Mouse (Mus musculus): ENCODE data around the gene Pdzd2. TPM values are rescaled to one million over a fixed set of nuclear protein-coding genes. Genes with fewer than 3 reads are reported as not detected.
"Not testable (repeated sequence)": the region's sequence is repeated elsewhere in the genome, so short reads cannot be mapped to it uniquely, and the experiment has no call there.

Pdzd2 gene
- total RNA-seq, 2 experiments from 2014 or later: 31.5 to 34.4 TPM

DNA sequence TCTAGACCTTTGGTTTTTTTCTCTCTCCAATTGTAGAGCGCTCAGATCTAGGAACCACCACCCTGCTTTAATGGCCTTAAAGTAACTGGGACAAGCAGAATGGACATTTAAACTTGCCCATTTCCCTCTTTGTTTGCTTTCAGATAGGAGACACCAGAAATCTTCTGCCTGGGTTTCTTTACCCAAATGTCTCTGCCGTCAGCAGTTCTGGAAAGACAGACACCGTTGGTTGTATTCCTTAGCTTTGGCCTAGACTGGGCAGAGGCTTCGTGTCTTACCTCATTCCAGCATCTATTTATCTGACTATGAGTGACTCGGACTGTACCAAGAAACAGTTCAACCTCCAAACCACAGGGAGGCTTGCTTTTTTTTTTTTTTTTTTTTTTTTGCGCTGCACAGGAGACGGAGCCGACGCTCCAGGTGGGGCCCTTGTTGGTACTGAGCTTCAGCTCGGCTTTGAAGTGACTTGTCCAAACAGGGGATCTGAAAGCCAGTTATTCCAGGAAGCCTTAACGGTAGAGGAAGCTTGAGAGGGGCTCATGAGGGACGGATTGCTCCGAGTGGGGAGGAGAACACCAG lies 363.1 kb downstream of the Pdzd2 start:
- no peak for DNase-seq
- intact Hi-C loops (cut with DNase I; ENCODE audit: low total_unique reads): no loop called here

DNA sequence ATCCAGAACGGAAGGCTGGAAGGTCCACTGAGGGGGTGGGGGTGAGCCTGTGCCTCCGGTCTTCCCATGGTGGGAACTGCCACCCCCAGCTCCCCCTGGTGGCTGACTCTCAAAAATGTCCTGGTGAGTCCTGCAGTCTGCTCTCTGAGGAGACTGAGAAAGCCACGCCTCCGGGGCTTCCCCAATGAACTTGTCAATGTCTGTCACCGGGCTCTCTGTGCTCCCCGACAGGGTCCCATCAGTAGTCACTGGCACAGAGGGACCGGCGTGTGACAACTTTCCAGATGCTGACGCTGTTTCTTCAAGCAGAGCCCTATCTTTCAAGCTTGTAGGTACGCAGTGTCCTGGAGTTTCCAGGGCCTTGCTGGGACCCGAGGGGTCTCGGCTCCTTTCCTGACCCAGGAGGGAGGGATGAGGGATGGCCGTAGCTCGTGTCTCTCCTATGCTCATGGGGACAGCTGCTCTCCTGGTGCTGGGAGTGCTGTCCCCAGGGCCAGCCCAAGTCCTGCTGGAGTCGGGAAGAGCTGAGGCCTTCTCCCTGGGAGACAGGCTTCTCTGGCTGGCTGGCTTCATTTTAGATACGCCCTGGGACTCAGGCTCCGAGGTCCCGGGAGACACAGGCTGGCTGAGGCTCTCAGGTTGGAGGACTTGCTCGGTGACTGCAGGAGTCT lies 363.9 kb downstream of the Pdzd2 start:
- peak; percentile 91 for DNase-seq
- intact Hi-C loops (cut with DNase I; ENCODE audit: low total_unique reads): no loop called here

DNA sequence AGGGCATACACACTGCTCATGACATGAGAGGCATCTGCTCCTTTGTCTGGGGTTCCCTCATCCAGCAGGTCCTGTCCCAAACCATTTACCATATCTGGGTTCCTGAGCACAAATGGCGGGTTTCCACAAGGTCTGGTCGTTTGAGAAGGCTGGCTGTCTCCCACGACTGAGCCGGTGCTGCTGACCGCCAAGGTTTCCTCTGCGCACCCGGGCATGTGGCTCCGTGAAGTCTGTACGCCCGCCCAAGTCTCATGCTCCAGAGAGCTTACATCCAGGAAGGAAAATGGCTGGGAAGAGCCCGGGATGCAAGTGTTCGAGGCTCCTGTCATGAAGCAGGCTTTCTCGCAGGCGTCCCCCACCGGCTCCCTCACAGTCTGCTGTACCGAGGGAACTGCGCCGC lies 364.8 kb downstream of the Pdzd2 start:
- no peak for DNase-seq
- intact Hi-C loops (cut with DNase I; ENCODE audit: low total_unique reads): loop anchor here (5.0 kb wide), 1 partner anchor 417 kb away; no protein-coding TSS in a partner anchor

DNA sequence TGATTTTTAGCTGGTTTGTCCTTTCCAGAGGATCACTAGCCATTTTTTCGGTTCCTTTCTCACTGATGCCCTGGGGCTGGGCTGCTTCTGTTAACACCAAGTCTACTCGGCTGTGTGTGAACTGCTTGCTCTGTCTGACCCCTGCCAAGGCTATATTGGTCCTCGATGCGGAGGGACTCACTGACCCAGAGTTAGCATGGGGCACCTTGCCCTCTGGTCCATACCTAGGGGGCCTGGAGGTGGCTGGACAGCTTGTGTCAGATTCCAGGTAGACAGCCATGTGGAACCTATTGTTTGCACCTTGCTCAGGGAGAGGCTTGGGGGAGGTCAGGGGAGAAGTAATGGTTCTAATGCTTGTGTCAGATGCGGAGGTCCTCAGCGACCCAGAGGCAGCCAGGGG lies 365.8 kb downstream of the Pdzd2 start:
- no peak for DNase-seq
- intact Hi-C loops (cut with DNase I; ENCODE audit: low total_unique reads): loop anchor here (5.0 kb wide), 1 partner anchor 418 kb away; no protein-coding TSS in a partner anchor

DNA sequence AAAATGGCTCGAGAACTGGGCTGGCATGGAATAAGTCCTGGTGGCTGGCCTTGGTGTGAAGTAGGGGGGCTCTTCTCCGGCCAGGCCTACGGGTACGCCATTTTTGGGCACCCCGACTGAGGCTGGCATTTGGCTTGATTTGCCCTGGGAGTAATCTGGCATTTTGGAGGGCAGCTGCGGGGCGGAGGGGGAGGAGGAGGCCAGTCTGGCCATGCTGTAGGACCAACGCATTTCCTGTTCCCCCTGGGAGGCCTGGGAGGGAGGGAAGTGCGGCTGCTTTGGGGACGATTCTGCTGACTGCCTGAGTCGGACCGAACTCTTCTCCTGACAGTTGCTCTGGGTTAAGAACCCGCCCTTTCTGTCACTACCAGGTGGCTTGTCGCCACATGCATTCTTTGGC lies 366.2 kb downstream of the Pdzd2 start:
- no peak for DNase-seq
- intact Hi-C loops (cut with DNase I; ENCODE audit: low total_unique reads): loop anchor here (5.0 kb wide), 1 partner anchor 419 kb away; no protein-coding TSS in a partner anchor

DNA sequence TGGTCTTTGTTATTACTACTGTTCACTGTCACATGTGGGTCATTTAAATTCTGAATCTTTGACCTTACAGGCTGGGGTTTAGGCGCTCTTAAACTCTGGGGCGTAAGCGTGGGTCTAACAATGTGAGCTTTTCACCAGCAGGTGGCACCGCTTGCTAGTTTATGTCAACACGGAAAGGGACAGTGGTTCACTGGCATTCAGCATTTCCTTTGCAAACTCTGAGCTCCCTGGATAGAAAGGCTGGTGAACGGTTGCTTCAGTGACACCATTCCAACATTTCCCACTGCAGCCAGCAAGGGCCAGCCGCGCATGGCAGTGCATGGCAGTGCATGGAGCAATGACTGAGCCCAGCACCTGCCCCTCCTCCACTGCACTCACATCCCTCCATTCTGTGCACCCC lies 368.5 kb downstream of the Pdzd2 start:
- intact Hi-C loops (cut with DNase I; ENCODE audit: low total_unique reads): loop anchor here (1.0 to 5.0 kb wide), 2 partner anchors 205 to 421 kb away; no protein-coding TSS in a partner anchor
- peak; percentile 65 for DNase-seq

DNA sequence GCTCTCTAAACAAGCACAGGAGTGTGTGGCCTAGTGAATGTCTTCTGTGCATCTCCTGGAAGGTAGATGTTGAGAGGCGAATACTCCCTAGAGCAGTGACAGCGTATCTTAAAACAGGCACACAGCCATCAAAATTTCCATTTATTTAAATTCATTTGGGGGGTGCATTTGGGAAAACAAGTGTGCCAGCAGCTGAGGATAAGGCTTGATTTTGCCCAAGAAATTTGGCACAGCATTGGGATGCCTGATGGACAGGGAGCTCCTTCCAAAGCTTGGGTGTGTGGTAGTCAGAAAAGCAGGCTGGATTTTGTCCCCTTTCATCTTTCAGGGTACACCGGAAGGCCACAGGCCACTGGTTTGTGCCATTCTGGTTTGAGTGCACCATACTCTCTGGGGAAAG lies 369.6 kb downstream of the Pdzd2 start:
- no peak for DNase-seq
- intact Hi-C loops (cut with DNase I; ENCODE audit: low total_unique reads): loop anchor here (5.0 kb wide), 1 partner anchor 422 kb away; no protein-coding TSS in a partner anchor

DNA sequence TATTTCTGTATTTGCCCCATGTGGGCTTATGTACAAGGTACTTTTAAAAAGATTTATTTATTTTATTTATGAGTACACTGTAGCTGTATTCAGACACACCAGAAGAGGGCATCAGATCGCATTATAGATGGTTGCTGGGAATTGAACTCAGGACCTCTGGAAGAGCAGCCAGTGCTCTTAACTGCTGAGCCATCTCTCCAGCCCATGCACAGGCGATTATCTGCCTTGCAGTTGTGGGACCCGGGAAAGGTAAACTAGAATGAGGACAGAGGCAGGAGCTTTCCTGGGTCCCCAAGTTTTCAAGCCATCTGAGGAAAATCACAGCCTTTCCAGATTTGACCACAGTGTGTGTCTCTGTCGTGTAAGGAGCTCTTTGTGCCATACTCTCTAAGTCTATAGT lies 370.9 kb downstream of the Pdzd2 start:
- no peak for DNase-seq
- intact Hi-C loops (cut with DNase I; ENCODE audit: low total_unique reads): no loop called here

DNA sequence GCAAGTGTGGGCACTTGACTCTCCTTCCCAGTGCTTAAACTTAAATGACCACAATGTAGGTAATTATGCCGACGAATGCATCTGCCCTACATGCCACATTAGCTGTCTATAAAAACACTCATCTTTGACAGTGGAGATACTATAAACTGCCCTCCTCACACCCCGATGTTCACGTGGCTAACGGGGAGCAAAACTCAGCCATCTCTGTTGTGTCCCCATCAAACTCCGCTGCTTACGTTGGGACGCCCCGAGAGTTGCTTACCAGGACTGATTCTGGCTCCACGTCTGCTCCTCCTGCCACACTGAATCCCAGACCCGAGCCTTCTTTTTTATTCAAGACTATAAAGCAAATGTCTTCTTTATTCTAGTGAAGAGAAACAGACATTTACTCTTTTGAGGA lies 371.4 kb downstream of the Pdzd2 start:
- no peak for DNase-seq
- intact Hi-C loops (cut with DNase I; ENCODE audit: low total_unique reads): no loop called here

DNA sequence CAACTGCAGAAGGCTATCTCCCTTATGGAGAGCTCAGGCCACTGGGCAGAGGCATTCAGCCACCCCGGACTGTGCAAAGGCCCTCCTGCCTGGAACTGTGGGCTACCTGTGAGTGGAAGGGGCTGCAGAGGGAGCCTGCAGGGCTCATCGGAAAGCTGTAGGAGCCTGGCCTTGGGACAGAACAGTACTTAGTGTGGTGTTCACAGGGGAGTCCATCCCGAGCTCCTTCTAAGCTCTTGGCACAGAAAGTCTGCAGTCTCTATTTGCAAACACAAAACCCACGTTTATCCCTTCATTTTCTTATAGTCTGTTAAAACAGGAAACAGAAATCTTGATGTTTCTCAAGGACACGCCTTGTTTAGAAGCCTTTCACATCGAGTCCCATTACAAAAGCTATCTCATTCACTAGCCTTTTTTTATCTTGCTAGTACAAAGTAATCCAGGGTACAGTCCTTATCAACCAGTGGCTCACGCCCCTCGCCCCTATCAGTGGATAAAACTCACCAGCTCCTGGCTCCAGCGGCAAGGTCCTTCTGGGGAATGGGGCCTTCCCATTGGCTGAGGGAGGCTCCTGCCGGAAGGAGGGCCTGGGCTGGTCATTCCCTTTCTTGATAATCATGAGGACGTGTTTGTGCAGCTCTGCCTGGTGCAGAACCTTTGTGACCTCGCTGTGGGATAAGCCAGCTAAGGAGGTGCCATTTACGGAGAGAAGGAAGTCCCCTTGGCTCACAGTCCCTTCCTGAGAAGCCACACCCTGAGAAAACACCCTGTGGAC lies 372.2 kb downstream of the Pdzd2 start:
- no peak for DNase-seq
- intact Hi-C loops (cut with DNase I; ENCODE audit: low total_unique reads): no loop called here

DNA sequence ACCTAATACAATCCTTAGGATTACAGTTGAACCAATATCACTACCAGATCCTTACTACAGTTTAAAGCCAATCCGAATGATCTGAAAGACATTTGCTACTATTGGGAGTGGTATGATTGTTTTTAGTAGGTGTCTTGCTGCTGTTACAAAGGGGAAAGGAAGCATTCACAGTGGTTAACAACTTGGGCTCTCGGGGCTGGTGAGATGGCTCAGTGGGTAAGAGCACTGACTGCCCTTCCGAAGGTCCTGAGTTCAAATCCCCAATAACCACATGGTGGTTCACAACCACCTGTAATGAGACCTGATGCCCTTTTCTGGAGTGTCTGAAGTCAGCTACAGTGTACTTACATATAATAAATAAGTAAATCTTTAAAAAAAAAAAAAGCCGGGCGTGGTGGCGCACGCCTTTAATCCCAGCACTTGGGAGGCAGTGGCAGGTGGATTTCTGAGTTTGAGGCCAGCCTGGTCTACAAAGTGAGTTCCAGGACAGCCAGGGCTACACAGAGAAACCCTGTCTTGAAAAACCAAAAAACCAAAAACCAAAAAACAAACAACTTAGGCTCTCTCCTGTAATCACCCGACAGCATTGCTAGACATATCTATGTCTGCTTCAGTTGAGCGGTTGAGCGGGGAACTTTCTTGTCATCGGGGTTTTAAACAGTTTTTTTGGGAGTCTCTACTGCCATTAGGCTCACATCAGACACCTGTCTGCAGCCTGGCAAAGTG lies 373.0 kb downstream of the Pdzd2 start:
- intact Hi-C loops (cut with DNase I; ENCODE audit: low total_unique reads); DNase-seq: not testable (repeated sequence)

DNA sequence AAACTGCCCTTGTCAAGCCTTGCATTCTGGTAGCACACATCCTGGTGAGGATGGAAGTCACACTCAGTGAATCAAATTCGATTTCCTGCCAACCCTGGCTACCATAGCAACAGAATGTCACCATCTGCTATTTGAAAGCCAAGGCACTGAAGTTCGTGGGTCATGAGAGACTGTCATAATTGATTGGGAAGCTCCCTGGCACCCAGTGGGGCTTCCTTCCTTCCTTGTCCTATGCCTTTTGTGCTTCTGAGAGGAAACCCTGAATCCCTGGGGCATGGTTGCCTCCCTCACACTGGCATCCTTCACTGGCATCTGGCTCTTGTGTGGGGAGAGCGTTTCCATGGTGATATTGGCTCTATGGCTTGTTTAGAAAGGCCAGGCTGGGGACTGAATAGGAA lies 373.7 kb downstream of the Pdzd2 start:
- DNase-seq: no peak
- intact Hi-C loops (cut with DNase I; ENCODE audit: low total_unique reads): no loop called here

DNA sequence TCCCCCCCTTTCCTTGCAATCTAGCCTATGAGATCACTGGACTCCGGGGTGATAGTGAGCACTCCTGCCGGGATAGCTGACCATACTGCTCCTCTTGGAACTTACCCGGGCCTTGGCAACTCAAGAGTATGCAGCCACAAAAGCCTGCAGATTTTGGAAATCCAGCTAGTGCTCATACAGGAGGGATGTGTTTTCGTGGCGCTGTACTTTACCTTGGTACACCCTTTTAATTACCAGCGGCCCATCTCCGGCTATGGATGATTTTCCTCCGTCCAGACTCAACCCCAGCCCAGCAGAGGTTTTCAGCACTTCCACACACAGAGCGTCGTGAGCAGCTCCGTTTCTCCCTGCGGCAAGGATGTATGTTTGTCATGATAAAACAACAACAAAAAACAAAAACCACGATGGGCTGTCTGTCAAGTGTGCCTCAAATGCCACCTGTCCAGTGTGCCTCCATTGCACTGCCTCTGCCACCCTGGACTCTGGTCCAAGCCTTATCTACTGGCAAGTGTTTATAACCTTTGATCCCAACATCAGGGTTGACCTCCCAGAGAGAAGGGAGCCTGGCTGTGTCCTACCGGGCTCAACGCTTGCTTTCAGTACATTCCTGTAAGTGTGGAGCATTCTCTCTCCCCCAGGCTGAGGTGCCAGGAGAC lies 374.2 kb downstream of the Pdzd2 start:
- intact Hi-C loops (cut with DNase I; ENCODE audit: low total_unique reads): no loop called here
- no peak for DNase-seq

DNA sequence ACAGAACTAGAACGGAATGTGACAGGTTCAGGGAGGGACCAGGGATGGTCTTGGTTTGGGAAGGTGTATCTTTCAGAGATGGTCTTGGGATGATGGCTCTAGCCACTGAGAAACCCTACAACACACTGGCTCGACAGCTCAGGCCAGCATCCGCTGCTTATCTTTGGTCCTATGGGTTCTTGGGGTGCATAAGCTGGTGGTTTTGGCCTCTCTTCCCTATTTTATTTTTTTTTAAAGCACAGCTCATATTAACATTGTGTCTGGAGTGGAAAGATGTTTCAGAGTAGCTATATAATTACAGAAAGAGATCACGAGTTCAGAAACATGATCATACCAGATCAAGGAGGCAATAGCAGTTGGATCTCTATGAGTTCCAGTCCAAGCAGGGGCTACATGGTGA lies 375.6 kb downstream of the Pdzd2 start:
- no peak for DNase-seq
- intact Hi-C loops (cut with DNase I; ENCODE audit: low total_unique reads): no loop called here

DNA sequence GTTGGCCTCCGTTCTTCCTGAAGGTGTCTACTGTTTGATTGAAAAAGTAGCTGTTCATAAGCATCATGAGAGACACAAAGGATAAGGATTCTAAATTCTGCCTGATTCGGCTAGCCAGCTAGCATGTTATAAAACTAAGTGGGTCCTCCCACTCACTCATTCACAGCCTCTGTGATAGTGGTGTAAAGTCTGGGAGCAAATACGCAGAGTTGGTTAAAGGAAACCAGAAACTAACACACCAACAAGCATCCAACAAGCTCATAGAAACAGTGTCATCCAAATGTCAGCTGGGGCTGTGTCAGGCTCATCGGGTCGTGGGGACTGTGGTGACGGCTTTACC lies 377.1 kb downstream of the Pdzd2 start:
- intact Hi-C loops (cut with DNase I; ENCODE audit: low total_unique reads): no loop called here
- no peak for DNase-seq

DNA sequence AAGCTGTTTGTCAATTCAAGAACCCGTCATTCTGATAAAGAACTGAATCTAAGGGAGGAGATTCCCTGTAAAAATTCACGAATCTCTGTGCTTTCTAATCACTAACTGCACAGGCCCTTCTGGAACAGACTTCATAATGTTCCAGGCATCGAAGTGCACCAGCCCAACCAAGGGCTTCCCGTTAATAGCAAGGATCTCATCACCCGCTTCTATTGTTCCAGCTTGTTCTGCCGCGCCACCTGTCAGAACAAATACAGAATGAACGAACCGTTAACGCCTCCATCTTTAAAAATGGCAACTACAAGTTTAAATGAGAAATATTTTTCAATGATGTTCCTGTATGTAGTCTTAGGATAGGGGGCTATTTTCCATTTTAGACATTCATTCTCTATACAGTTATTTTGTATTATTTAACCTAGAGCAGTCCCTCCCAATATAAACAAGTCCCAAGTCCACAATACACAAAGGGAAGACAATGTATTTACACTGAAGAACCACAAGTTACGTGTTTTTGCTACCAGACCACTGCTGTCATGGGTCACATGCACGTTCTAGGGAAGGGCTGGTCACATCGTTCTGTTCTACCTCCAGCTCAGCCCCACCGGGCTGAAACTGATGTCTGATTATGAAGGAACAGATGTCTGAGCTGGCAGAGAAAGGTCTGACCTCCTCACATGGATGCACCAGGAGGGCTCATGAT lies 377.6 kb downstream of the Pdzd2 start:
- intact Hi-C loops (cut with DNase I; ENCODE audit: low total_unique reads): no loop called here
- DNase-seq: no peak

DNA sequence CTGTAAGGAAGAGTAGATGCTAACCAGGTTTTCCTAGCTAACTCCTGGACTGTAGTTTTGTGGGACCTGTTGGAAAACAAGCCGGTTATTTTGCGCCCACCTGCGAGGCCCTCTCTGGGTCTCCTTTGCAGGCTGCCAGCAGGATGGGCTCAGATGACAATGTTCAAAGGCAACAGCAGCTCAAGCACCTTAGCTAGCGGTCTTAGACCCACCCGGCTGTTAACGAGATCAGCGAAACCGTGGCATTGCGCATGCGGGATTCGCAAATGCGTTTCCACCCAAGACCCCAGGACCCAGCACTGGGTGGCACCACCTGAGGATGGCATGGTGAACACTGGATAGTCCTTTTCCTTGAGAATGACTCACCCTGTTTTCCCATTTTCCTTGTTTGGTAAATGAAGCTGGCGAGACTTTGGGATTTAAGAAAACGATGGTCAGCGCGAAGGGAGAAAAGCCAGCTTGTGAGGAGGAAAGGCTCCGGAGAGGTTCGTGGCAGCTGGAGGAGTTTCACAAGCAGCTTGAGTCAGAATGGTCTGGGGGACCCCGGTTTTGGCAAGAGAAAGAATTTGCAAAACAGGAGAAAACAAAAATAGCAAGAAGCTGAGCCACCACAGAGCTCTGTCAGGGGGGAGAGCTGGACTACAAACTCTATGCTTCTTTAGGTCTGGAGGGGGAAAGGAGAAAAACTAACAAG lies 379.1 kb downstream of the Pdzd2 start:
- intact Hi-C loops (cut with DNase I; ENCODE audit: low total_unique reads): no loop called here
- no peak for DNase-seq

DNA sequence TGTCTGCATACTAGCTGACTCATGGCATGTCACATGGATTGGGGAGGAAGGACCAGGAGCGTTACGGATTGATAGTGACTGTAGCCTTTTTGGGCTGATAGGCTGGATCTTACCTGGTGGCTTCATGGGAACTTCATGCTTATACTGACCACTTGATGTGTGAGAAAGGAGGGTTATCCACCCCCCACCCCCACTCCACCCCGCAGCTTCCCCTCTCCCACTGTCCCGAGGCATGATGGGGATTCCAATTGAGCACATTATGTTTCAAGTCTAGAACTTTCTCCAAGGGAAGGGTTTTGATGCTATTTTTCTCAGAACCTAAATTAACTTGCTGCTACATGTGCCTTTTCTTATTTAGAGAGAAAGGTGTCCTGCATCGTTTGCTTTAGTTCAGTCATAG lies 381.3 kb downstream of the Pdzd2 start:
- intact Hi-C loops (cut with DNase I; ENCODE audit: low total_unique reads): no loop called here
- DNase-seq: no peak

Data from gastrocnemius, postnatal 14 days (tissue).